Mouse (Mus musculus): ENCODE measurements around the gene Card6. TPM values are rescaled to one million over a fixed set of nuclear protein-coding genes. Genes with fewer than 3 reads are reported as not detected.
A peak's percentile ranks its signal among the peaks of the same experiment; 100 is the strongest.

Card6 gene
- total and polyA plus RNA-seq, 2 experiments from 2014 or later, result 0.29 to 0.41 TPM

DNA sequence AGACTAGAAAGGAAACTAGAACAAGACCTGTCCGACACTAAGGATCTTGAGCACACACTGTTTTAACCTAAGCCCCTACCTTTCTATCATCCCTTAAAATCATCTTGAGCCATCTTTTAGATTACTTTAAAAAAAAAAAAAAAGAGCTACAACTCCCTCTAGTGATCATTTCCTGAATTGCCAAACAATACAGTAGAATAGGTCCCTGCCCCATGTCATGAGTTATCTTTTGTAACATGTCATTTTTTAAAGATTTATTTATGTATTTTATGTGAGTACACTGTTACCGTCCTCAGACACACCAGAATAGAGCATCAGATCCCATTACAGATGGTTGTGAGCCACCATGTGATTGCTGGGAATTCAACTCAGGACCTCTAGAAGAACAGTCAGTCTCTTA is 2.0 kb downstream of the Card6 start:
- Histone ChIP-seq H3K27me3 (ENCODE audit: insufficient read depth, low read length) (no peaks in the 10 kb centered on the region), H3K9me3 (ENCODE audit: low read length) (no peaks in the 10 kb centered on the region), H3K27ac (ENCODE audit: low read depth, low read length) (no peak overlapping the region), H3K9ac (no peak overlapping the region), H3K4me1 (ENCODE audit: insufficient read depth) (no peaks in the 10 kb centered on the region), H3K4me2 (ENCODE audit: low read depth) (no peak overlapping the region), H3K36me3 (ENCODE audit: insufficient read depth) (no peaks in the 10 kb centered on the region), H3K4me3 (ENCODE audit: low read depth, low read length) (no peak overlapping the region)
- 49% methylated on average over 2 of the region's 2 CpGs for WGBS
- TF ChIP-seq CTCF (IDR thresholded peaks at IDR 0.05; ENCODE audit: low read depth), result peak; percentile 56
- peak; percentile 49 for DNase-seq
- peak; percentile 55 for ATAC-seq

DNA sequence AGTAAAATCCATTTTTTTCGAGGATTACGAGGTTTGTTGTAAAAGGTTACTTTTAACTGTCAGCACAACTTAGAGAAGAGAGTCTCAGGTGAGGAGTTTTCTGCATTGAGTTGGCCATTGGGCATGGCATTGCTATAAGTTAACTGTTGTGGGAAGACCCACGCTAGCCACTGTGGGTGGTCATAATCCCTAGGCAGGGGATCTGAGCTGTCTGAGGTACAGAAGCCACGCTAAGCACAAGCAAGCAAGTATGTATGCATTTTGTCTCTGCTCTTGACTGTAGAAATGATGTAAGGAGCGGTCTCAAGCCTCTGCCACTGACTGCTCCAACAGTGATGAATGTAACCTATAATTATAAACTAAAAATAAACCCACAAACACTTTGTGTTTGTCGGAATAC is 2.4 kb downstream of the Card6 start:
- H3K4me3 ChIP-seq (ENCODE audit: low read depth, low read length), result no peak overlapping the region
- no peak overlapping the region for H3K27ac ChIP-seq (ENCODE audit: low read depth, low read length)
- no peaks in the 10 kb centered on the region for H3K36me3 ChIP-seq (ENCODE audit: insufficient read depth)
- H3K27me3 ChIP-seq (ENCODE audit: insufficient read depth, low read length), result no peaks in the 10 kb centered on the region
- DNase-seq (no peak), ATAC-seq (no peak; the same call in 1 of the 2 replicates)
- H3K9ac ChIP-seq, result no peak overlapping the region
- H3K4me1 ChIP-seq (ENCODE audit: insufficient read depth), result no peaks in the 10 kb centered on the region
- no peak overlapping the region for H3K4me2 ChIP-seq (ENCODE audit: low read depth)
- TF ChIP-seq CTCF (IDR thresholded peaks at IDR 0.05; ENCODE audit: low read depth), result no peak
- no peaks in the 10 kb centered on the region for H3K9me3 ChIP-seq (ENCODE audit: low read length)
- 75% methylated on average over 6 of the region's 6 CpGs for WGBS

DNA sequence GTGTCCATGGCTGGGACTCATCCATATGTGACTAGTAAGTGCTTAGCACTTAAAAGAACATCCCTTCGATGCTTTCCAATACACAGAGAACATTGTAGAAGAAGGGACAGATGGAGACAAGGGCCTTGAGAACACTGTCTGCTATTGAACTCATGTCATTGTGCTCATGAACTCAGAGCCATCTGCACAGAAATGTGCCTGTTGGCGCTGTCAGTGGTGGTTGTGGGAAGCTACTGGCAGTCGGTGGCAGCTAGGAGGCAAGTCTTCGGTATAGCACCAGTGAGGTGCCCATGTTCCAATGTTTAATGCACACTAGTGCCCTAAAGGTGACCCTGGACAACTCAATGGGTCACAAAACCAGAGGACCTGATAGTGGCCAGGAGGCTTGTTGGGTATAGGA is 6.0 kb downstream of the Card6 start:
- Histone ChIP-seq H3K27ac (ENCODE audit: low read depth, low read length) (no peak overlapping the region), H3K4me2 (ENCODE audit: low read depth) (no peak overlapping the region), H3K36me3 (ENCODE audit: insufficient read depth) (no peaks in the 10 kb centered on the region), H3K4me1 (ENCODE audit: insufficient read depth) (no peaks in the 10 kb centered on the region), H3K9ac (no peak overlapping the region), H3K9me3 (ENCODE audit: low read length) (no peaks in the 10 kb centered on the region), H3K27me3 (ENCODE audit: insufficient read depth, low read length) (no peaks in the 10 kb centered on the region), H3K4me3 (ENCODE audit: low read depth, low read length) (no peak overlapping the region)
- TF ChIP-seq CTCF (IDR thresholded peaks at IDR 0.05; ENCODE audit: low read depth), result no peak
- DNase-seq, result no peak
- 89% methylated on average over 4 of the region's 4 CpGs for WGBS
- no peak for ATAC-seq

DNA sequence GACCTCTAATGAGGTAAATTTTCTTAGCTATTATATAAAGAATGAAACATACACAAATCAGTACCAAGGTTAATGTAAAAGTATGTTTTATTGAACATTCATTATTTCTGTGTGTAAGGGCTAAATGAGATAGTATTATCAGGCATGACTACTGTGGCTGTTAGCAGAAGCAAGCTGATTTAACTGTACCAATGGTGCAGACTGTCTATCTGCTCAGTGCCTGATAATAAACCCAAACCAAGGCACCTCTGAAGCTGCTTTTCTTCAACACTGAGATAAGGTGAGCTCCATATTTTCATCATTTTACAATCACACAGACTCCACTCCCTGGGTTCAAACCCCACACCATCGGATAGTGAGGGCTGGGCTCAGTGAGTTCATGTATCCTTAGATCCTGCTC is 11.0 kb downstream of the Card6 start:
- Histone ChIP-seq H3K4me3 (ENCODE audit: low read depth, low read length) (no peak overlapping the region), H3K9ac (no peak overlapping the region), H3K27me3 (ENCODE audit: insufficient read depth, low read length) (no peaks in the 10 kb centered on the region), H3K27ac (ENCODE audit: low read depth, low read length) (no peak overlapping the region), H3K36me3 (ENCODE audit: insufficient read depth) (no peaks in the 10 kb centered on the region), H3K9me3 (ENCODE audit: low read length) (no peaks in the 10 kb centered on the region), H3K4me2 (ENCODE audit: low read depth) (no peak overlapping the region), H3K4me1 (ENCODE audit: insufficient read depth) (no peaks in the 10 kb centered on the region)
- no peak for ATAC-seq
- TF ChIP-seq CTCF (IDR thresholded peaks at IDR 0.05; ENCODE audit: low read depth), result no peak
- DNase-seq, result no peak
- WGBS, result 94% methylated on average over 1 of the region's 1 CpGs

DNA sequence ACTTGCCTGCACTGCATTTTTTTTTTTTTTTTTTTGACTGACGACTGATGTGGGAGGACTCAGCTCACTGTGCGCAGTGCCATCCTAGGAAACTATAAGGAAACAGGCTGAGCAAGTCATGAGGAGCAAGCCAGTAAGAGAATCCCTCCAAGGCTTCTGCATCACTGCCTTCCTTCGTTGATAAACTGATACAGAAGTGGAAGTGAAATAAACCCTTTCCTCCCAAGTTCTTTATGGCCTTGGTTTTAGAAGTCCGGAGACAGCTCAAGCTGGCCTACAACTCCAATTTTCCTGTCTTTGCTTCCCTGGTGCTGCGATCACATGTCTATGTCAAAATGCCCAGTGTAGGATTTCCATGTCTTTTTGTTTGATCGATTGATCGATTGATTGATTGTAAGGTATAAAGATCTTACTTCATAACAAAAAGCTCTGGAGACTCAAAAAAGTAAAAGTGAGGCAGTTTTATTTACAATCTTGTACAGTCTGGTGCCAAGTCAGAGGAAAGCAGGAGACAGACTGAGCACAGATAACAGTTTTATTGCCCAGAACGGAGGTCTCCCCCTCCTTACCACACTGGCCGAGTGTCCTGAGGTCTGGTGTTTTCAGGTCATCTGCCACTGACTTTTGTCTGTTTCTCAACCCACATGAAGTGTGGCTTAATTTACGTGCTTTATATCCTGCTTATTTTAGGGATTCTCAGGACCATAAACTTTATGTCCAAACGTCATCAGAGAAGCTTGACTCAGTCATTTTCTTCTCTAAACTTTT is 12.6 kb downstream of the Card6 start:
- Histone ChIP-seq H3K4me3 (ENCODE audit: low read depth, low read length) (no peak overlapping the region), H3K9ac (no peak overlapping the region), H3K4me1 (ENCODE audit: insufficient read depth) (no peaks in the 10 kb centered on the region), H3K36me3 (ENCODE audit: insufficient read depth) (no peaks in the 10 kb centered on the region), H3K9me3 (ENCODE audit: low read length) (no peaks in the 10 kb centered on the region), H3K4me2 (ENCODE audit: low read depth) (no peak overlapping the region), H3K27me3 (ENCODE audit: insufficient read depth, low read length) (no peaks in the 10 kb centered on the region), H3K27ac (ENCODE audit: low read depth, low read length) (no peak overlapping the region)
- DNase-seq (no peak), ATAC-seq (no peak)
- WGBS, result 90% methylated on average over 11 of the region's 11 CpGs
- TF ChIP-seq CTCF (IDR thresholded peaks at IDR 0.05; ENCODE audit: low read depth), result no peak

DNA sequence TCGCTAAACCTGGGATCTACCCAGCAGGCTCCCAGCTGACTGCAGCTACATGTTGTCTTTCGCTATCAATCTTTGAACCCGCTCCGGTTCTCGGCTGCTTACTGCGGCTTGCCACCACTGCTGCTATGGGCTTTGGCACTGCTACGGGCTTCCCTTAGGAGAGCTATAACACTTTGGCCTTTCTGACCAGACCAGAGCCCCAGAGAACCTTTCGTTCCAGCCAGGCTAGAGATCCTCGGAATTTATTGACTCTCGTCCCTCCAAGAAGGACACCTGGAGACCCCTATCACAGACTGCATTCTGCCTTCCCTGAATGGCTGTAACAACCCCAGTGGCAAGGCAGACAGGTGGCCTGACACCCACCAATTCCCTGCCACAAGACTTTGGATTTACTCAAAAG is 18.2 kb downstream of the Card6 start:
- WGBS, result 95% methylated on average over 10 of the region's 10 CpGs
- no peak for DNase-seq

DNA sequence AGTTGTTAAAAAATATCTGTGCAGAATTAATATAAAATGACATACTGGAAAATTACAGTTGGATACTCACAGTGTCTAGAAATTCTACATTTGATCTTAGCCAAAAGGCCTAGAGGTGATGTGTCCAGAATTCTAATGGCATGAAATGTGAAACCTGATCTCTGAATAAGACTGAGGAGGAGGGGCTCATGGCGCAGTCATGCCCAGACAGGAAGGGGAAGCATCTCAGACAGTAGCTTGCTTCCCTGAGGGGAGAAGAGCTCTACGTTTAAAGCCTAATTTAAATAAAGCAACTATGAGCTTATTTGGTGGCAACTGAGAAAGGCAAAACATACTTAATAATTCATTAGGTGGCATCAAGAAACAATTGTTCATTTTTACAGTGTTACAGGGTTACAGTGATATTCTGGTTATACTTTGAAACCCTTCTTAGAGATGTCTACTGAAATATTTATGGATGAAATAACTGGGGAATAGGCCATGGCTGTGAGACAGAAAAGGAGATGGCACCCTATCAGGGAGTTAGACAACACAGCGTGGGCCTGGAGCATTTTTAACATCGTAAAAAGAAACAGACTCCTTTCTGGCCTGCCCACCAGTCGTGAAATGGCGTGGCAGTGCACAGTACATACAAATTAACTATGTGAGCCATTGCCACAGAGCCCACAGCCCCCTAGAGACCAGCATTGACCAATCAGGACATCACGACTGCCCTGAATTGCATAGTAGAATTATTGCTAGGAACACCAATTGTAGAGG is 19.3 kb downstream of the Card6 start:
- ATAC-seq, result no peak

More for the DNA sequence above, 18.2 kb downstream of the Card6 start:
- H3K4me3 ChIP-seq (ENCODE audit: low read depth, low read length), result no peak overlapping the region
- no peak overlapping the region for H3K27ac ChIP-seq (ENCODE audit: low read depth, low read length)
- H3K27me3 ChIP-seq (ENCODE audit: insufficient read depth, low read length), result no peaks in the 10 kb centered on the region
- H3K4me1 ChIP-seq (ENCODE audit: insufficient read depth), result no peaks in the 10 kb centered on the region
- TF ChIP-seq CTCF (IDR thresholded peaks at IDR 0.05; ENCODE audit: low read depth), result no peak
- ATAC-seq, result no peak
- no peaks in the 10 kb centered on the region for H3K9me3 ChIP-seq (ENCODE audit: low read length)
- no peak overlapping the region for H3K4me2 ChIP-seq (ENCODE audit: low read depth)
- no peaks in the 10 kb centered on the region for H3K36me3 ChIP-seq (ENCODE audit: insufficient read depth)
- H3K9ac ChIP-seq, result no peak overlapping the region

More for the DNA sequence above, 19.3 kb downstream of the Card6 start:
- Histone ChIP-seq H3K4me1 (ENCODE audit: insufficient read depth) (no peaks in the 10 kb centered on the region), H3K9me3 (ENCODE audit: low read length) (no peaks in the 10 kb centered on the region), H3K4me2 (ENCODE audit: low read depth) (no peak overlapping the region), H3K4me3 (ENCODE audit: low read depth, low read length) (no peak overlapping the region), H3K27me3 (ENCODE audit: insufficient read depth, low read length) (no peaks in the 10 kb centered on the region), H3K27ac (ENCODE audit: low read depth, low read length) (no peak overlapping the region), H3K36me3 (ENCODE audit: insufficient read depth) (no peaks in the 10 kb centered on the region), H3K9ac (no peak overlapping the region)
- no peak for DNase-seq
- no peak for TF ChIP-seq CTCF (IDR thresholded peaks at IDR 0.05; ENCODE audit: low read depth)
- 64% methylated on average over 7 of the region's 7 CpGs for WGBS
